Mouse (Mus musculus): Measurements from ENCODE around the gene Ano7. TPM values are rescaled to one million over a fixed set of nuclear protein-coding genes. Genes with fewer than 3 reads are reported as not detected.

The Ano7 gene
- not detected for polyA plus RNA-seq (2014; fragmentation: Illumina TruSeq; extraction: RNeasy Lipid Tissue Mini Kit (QIAGEN cat#74804); ENCODE audit: low read depth, low replicate concordance)

GRCm38 (mm10) chr1:93373665-93374064 lies at the start of gene Ano7:
TSS of gene Ano7 (plus strand) at chr1:93373930.

GRCm38 (mm10) chr1:93342648-93343503 lies 30.9 kb upstream of the Ano7 start, which contains the start of the genes Ppp1r7 and Pask:
TSS of gene Ppp1r7 (plus strand) at chr1:93342854.
TSS of gene Pask (minus strand) at chr1:93343482.

Other genes with a start within 250 kb of the Ano7 start
- 60.3 TPM for gene Agxt, start 238.7 kb upstream of the Ano7 start, polyA plus RNA-seq (2014; fragmentation: Illumina TruSeq; extraction: RNeasy Lipid Tissue Mini Kit (QIAGEN cat#74804); ENCODE audit: low read depth, low replicate concordance)
- gene 2310007B03Rik, start 213.0 kb upstream of the Ano7 start, polyA plus RNA-seq (2014; fragmentation: Illumina TruSeq; extraction: RNeasy Lipid Tissue Mini Kit (QIAGEN cat#74804); ENCODE audit: low read depth, low replicate concordance), result not detected
- gene Crocc2, start 205.2 kb upstream of the Ano7 start, polyA plus RNA-seq (2014; fragmentation: Illumina TruSeq; extraction: RNeasy Lipid Tissue Mini Kit (QIAGEN cat#74804); ENCODE audit: low read depth, low replicate concordance), result not detected
- gene Sned1, start 138.1 kb upstream of the Ano7 start, polyA plus RNA-seq (2014; fragmentation: Illumina TruSeq; extraction: RNeasy Lipid Tissue Mini Kit (QIAGEN cat#74804); ENCODE audit: low read depth, low replicate concordance), result 6.9 TPM
- 16.7 TPM for gene Mterf4, start 68.0 kb upstream of the Ano7 start, polyA plus RNA-seq (2014; fragmentation: Illumina TruSeq; extraction: RNeasy Lipid Tissue Mini Kit (QIAGEN cat#74804); ENCODE audit: low read depth, low replicate concordance)
- gene Ppp1r7, start 31.1 kb upstream of the Ano7 start, polyA plus RNA-seq (2014; fragmentation: Illumina TruSeq; extraction: RNeasy Lipid Tissue Mini Kit (QIAGEN cat#74804); ENCODE audit: low read depth, low replicate concordance), result 60.3 TPM
- 0.29 TPM for gene Pask, start 30.4 kb upstream of the Ano7 start, polyA plus RNA-seq (2014; fragmentation: Illumina TruSeq; extraction: RNeasy Lipid Tissue Mini Kit (QIAGEN cat#74804); ENCODE audit: low read depth, low replicate concordance)
- 114 TPM for gene Hdlbp, start 104.9 kb downstream of the Ano7 start, polyA plus RNA-seq (2014; fragmentation: Illumina TruSeq; extraction: RNeasy Lipid Tissue Mini Kit (QIAGEN cat#74804); ENCODE audit: low read depth, low replicate concordance)
- 7.1 TPM for gene Farp2, start 138.1 kb downstream of the Ano7 start, polyA plus RNA-seq (2014; fragmentation: Illumina TruSeq; extraction: RNeasy Lipid Tissue Mini Kit (QIAGEN cat#74804); ENCODE audit: low read depth, low replicate concordance)